Comparison of ENCODE assay signal across 46 mouse cellular contexts in genomic region chr19:7604107-7604506, GRCm38 (mm10). TPM values are rescaled to one million over a fixed set of nuclear protein-coding genes. Genes with fewer than 3 reads are reported as not detected.
"Had no signal": no experiment of that assay in that cellular context is flagged by ENCODE, and none has a peak within 500 bp of the region (broad histone marks: within the 10 kb centered on the region; RNA-seq: fewer than 3 reads in every experiment).

No protein-coding gene starts in this region.

- H3K9ac ChIP-seq: limb, embryonic 12.5 days; limb, embryonic 13.5 days; limb, embryonic 15.5 days; liver, embryonic 12.5 days; liver, embryonic 13.5 days; liver, embryonic 14.5 days; liver, embryonic 15.5 days; liver, postnatal 0 days; lung, embryonic 14.5 days; lung, embryonic 15.5 days; midbrain, embryonic 12.5 days; midbrain, embryonic 13.5 days; midbrain, embryonic 15.5 days; neural tube, embryonic 12.5 days had no signal

- H3K27ac ChIP-seq: limb, embryonic 10.5 days; limb, embryonic 12.5 days; limb, embryonic 13.5 days; limb, embryonic 15.5 days; liver, embryonic 12.5 days; liver, embryonic 13.5 days; liver, embryonic 14.5 days; liver, embryonic 15.5 days; lung, embryonic 15.5 days; macrophage; midbrain, embryonic 10.5 days; midbrain, embryonic 12.5 days; midbrain, embryonic 13.5 days; midbrain, embryonic 15.5 days; neural tube, embryonic 12.5 days had no signal

- H3K4me2 ChIP-seq: limb, embryonic 12.5 days; limb, embryonic 13.5 days; limb, embryonic 15.5 days; liver, embryonic 11.5 days; liver, embryonic 12.5 days; liver, embryonic 13.5 days; liver, embryonic 15.5 days; lung, embryonic 14.5 days; lung, embryonic 15.5 days; midbrain, embryonic 11.5 days; midbrain, embryonic 12.5 days; midbrain, embryonic 13.5 days; midbrain, embryonic 15.5 days; neural tube, embryonic 12.5 days had no signal

- H3K27me3 ChIP-seq: limb, embryonic 12.5 days; limb, embryonic 13.5 days; limb, embryonic 15.5 days; lung, embryonic 15.5 days; midbrain, embryonic 15.5 days; neural tube, embryonic 12.5 days had no signal

- DNase-seq: left cerebral cortex, postnatal 4 days; liver; liver, embryonic 13.5 days; liver, postnatal 0 days; lung, adult 18-20 months; lung, adult 2 months; lung, embryonic 14.5 days; lung, postnatal 10 days; lung, postnatal 14 days; lung, postnatal 36 days; lung, postnatal 4 days; midbrain, embryonic 14.5 days had no signal

- H3K36me3 ChIP-seq: limb, embryonic 10.5 days; limb, embryonic 12.5 days; limb, embryonic 13.5 days; limb, embryonic 15.5 days; liver, embryonic 12.5 days; liver, embryonic 13.5 days; liver, embryonic 15.5 days; lung, embryonic 15.5 days; midbrain, embryonic 10.5 days; midbrain, embryonic 12.5 days; midbrain, embryonic 13.5 days; midbrain, embryonic 15.5 days; neural tube, embryonic 12.5 days had no signal

- H3K9me3 ChIP-seq: limb, embryonic 10.5 days; limb, embryonic 12.5 days; limb, embryonic 13.5 days; limb, embryonic 15.5 days; liver, embryonic 12.5 days; liver, embryonic 13.5 days; liver, embryonic 15.5 days; lung, embryonic 15.5 days; megakaryocyte, embryonic 14.5 days; midbrain, embryonic 10.5 days; midbrain, embryonic 12.5 days; midbrain, embryonic 13.5 days; midbrain, embryonic 15.5 days; neural tube, embryonic 12.5 days had no signal

- ATAC-seq: liver, embryonic 12.5 days; liver, postnatal 0 days; lung, postnatal 0 days; midbrain, embryonic 13.5 days; midbrain, embryonic 15.5 days; midbrain, embryonic 16.5 days had no signal

- H3K4me3 ChIP-seq: limb, embryonic 10.5 days; limb, embryonic 12.5 days; limb, embryonic 13.5 days; limb, embryonic 15.5 days; liver, embryonic 12.5 days; liver, embryonic 13.5 days; liver, embryonic 15.5 days; lung, embryonic 15.5 days; megakaryocyte, embryonic 14.5 days; midbrain, embryonic 10.5 days; midbrain, embryonic 12.5 days; midbrain, embryonic 13.5 days; midbrain, embryonic 15.5 days; myocyte; neural tube, embryonic 12.5 days had no signal

RNA-seq across cellular contexts. Expression of gene Lgals12, which starts 2.9 kb away (rescaled TPM):
- total RNA-seq: liver, adult 2 months; megakaryocyte progenitor cell, adult 5-6 weeks; megakaryocyte, adult 5-6 weeks; megakaryocyte-erythroid progenitor cell, adult 5-6 weeks; monocyte, adult 5-6 weeks had no signal
- polyA plus RNA-seq: liver, adult 2 months; liver, embryonic 11.5 days; liver, embryonic 12.5 days; liver, embryonic 13.5 days; liver, embryonic 15.5 days; liver, postnatal 0 days; macrophage; midbrain, embryonic 10.5 days; midbrain, embryonic 11.5 days; neural tube, embryonic 11.5 days; neural tube, embryonic 12.5 days had no signal

RNA-seq across cellular contexts. Expression of gene Hrasls5, which starts 8.2 kb away (rescaled TPM):
- total RNA-seq: left cerebral cortex, postnatal 10 days; left cerebral cortex, postnatal 14 days; left cerebral cortex, postnatal 25 days; left cerebral cortex, postnatal 36 days; left cerebral cortex, postnatal 4 days; liver, adult 2 months; megakaryocyte progenitor cell, adult 5-6 weeks; megakaryocyte, adult 5-6 weeks; megakaryocyte-erythroid progenitor cell, adult 5-6 weeks; midbrain, postnatal 0 days had no signal
- polyA plus RNA-seq: limb, embryonic 10.5 days; limb, embryonic 11.5 days; limb, embryonic 12.5 days; limb, embryonic 14.5 days; limb, embryonic 15.5 days; liver, adult 2 months; liver, embryonic 11.5 days; liver, embryonic 12.5 days; liver, embryonic 13.5 days; liver, embryonic 15.5 days; liver, embryonic 16.5 days; liver, postnatal 0 days; lung, embryonic 14.5 days; lung, postnatal 0 days; macrophage; midbrain, embryonic 10.5 days; midbrain, embryonic 11.5 days; midbrain, embryonic 12.5 days; midbrain, embryonic 13.5 days; midbrain, embryonic 14.5 days; midbrain, embryonic 15.5 days; midbrain, embryonic 16.5 days; midbrain, postnatal 0 days; neural tube, embryonic 11.5 days; neural tube, embryonic 12.5 days had no signal
